In the genomic region with DNA sequence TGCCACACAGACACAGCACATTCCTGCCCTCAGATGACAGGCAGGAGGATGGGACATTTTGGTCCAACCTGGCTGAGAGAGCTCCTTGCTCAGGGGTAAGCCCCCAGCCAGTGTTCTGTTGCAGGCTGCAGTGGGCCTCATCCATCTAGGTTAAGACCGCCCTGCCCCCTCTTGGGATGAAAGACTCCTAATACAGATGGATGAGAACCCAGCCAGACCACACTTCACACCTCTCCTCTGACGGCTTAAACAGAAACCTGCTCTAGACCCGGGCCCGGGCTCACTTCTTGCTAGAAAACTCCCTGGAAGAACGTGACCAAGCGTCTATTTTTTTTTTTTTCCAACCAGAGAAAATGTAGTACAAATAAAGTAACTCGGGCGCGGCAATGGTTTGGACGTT, we compare ENCODE assay signal across 9 mouse cellular contexts. TPM values are rescaled to one million over a fixed set of nuclear protein-coding genes. Genes with fewer than 3 reads are reported as not detected.
DNase-seq lines count a peak whose midpoint lies in the region; ATAC-seq and TF ChIP-seq lines count a peak whose summit lies in the region.
"Had no signal": no experiment of that assay in that cellular context is flagged by ENCODE, and none has a peak within 500 bp of the region (broad histone marks: within the 10 kb centered on the region; RNA-seq: fewer than 3 reads in every experiment).

No protein-coding gene starts in this region.

- H3K9ac ChIP-seq in lung, embryonic 16.5 days (ENCODE audit: low read length), result no peak overlapping the region
- no peak overlapping the region for H3K9ac ChIP-seq in limb, embryonic 15.5 days
- H3K9ac ChIP-seq: liver, postnatal 0 days had no signal

- no peak for ATAC-seq in lung, embryonic 16.5 days (ENCODE audit: low read depth)
- no peak for ATAC-seq in limb, embryonic 15.5 days (ENCODE audit: insufficient number of reproducible peaks, low FRiP score, low TSS enrichment, low read depth)
- ATAC-seq: liver, postnatal 0 days had no signal

- DNase-seq in cerebellum, adult 2 months, result peak in 1 of 2 experiments; percentile 29
- DNase-seq in cerebellum, adult 18-20 months, result no peak
- no peak for DNase-seq in lung, postnatal 10 days
- DNase-seq in testis, postnatal 10 days (ENCODE audit: low spot score), result no peak
- DNase-seq in layer of hippocampus, postnatal 10 days (ENCODE audit: low spot score in 2 of 2), result no peak
- no peak for DNase-seq in right cerebral cortex, postnatal 25 days
- DNase-seq: liver, postnatal 0 days had no signal

- peak overlapping the region; percentile 79 for H3K4me3 ChIP-seq in cerebellum, adult 2 months (replicated peaks; ENCODE audit: insufficient read depth, low read depth, low read length)
- H3K4me3 ChIP-seq in lung, embryonic 16.5 days (ENCODE audit: low read length), result no peak overlapping the region
- peak overlapping the region; percentile 60; the same call in 1 of the 2 replicates for H3K4me3 ChIP-seq in limb, embryonic 15.5 days

- H3K36me3 ChIP-seq in lung, embryonic 16.5 days (ENCODE audit: control insufficient read depth, insufficient read depth, low read length), result no peaks in the 10 kb centered on the region
- H3K36me3 ChIP-seq in limb, embryonic 15.5 days, result no peaks in the 10 kb centered on the region

- no peaks in the 10 kb centered on the region for H3K9me3 ChIP-seq in lung, embryonic 16.5 days (ENCODE audit: control insufficient read depth, low read length)
- H3K9me3 ChIP-seq in limb, embryonic 15.5 days, result no peaks in the 10 kb centered on the region

- no peaks in the 10 kb centered on the region for H3K27me3 ChIP-seq in cerebellum, adult 2 months (ENCODE audit: control insufficient read depth, insufficient read depth, low read length)
- peaks cover 67% of the 10 kb centered on the region for H3K27me3 ChIP-seq in lung, embryonic 16.5 days (ENCODE audit: control insufficient read depth, insufficient read depth, low read depth, low read length)
- peaks cover 97% of the 10 kb centered on the region for H3K27me3 ChIP-seq in limb, embryonic 15.5 days

- 18% methylated on average over 10 of the region's 10 CpGs for WGBS in cerebellum, adult 2 months
- WGBS in lung, embryonic 16.5 days, result 5% methylated on average over 10 of the region's 10 CpGs
- 3% methylated on average over 10 of the region's 10 CpGs for WGBS in limb, embryonic 15.5 days

- TF ChIP-seq POLR2A in cerebellum, adult 2 months (IDR thresholded peaks at IDR 0.05; ENCODE audit: borderline replicate concordance, insufficient read depth, low read length), result no peak

- TF ChIP-seq CTCF in cerebellum, adult 2 months (IDR thresholded peaks at IDR 0.05; ENCODE audit: borderline replicate concordance, insufficient read depth, low read depth, low read length), result no peak

- peaks cover 5% of the 10 kb centered on the region; the same call in 1 of the 2 replicates for H3K4me1 ChIP-seq in cerebellum, adult 2 months (ENCODE audit: control insufficient read depth, insufficient read depth, low read length)
- peaks cover 21% of the 10 kb centered on the region for H3K4me1 ChIP-seq in lung, embryonic 16.5 days (replicated peaks; ENCODE audit: control insufficient read depth, insufficient read depth, low read length)
- peaks cover 38% of the 10 kb centered on the region for H3K4me1 ChIP-seq in limb, embryonic 15.5 days

- peak overlapping the region; percentile 99; the same call in 1 of the 2 replicates for H3K4me2 ChIP-seq in lung, embryonic 16.5 days (ENCODE audit: low read depth, low read length)
- H3K4me2 ChIP-seq in limb, embryonic 15.5 days, result peak overlapping the region; percentile 99

- no peak overlapping the region for H3K27ac ChIP-seq in cerebellum, adult 2 months (ENCODE audit: insufficient read depth, low read length)
- no peak overlapping the region for H3K27ac ChIP-seq in lung, embryonic 16.5 days (ENCODE audit: low read length)
- H3K27ac ChIP-seq in limb, embryonic 15.5 days, result no peak overlapping the region

RNA-seq across cellular contexts. Expression of a gene that starts 3.0 kb away (rescaled TPM):
- polyA plus RNA-seq in cerebellum, adult 2 months (2012; rRNA removed), result 25.7 and 26.0 TPM in 2 replicates
- 0.46 and 0.72 TPM in 2 replicates for polyA plus RNA-seq in lung, embryonic 16.5 days (2015; fragmentation: Nextera tagmentation; extraction: Ambion mirVana)
- 0.45 and 0.55 TPM in 2 replicates for polyA plus RNA-seq in limb, embryonic 15.5 days (2015; fragmentation: Nextera tagmentation; extraction: Ambion mirVana)
- total RNA-seq in layer of hippocampus, postnatal 10 days (2021), result 100 to 1,000 TPM; 134 to 147 TPM

Comparison
In these comparisons a context has a peak if more than half of its experiments do, and no peak if none do; other contexts are left out.
1. RNA of a gene that starts 3.0 kb away (polyA plus RNA-seq): 25.7 to 26.0 TPM in cerebellum, adult 2 months; 0.45 to 0.55 TPM in limb, embryonic 15.5 days and 0.46 to 0.72 TPM in lung, embryonic 16.5 days; every median in the first group is over 10 times any median in the second.